Mouse (Mus musculus): ENCODE measurements around the gene Plch2.

- TF ChIP-seq NELFE (IDR thresholded peaks at IDR 0.05; ENCODE audit: low read depth, low read length) (no peak), ZMIZ1 (IDR thresholded peaks at IDR 0.05; ENCODE audit: low read depth, low read length) (no peak), CTCF (IDR thresholded peaks at IDR 0.05 in 2 of 3, conservative IDR thresholded peaks at IDR 0.05 in 1 of 3; ENCODE audit: control insufficient read depth in 1 of 3, insufficient read depth in 1 of 3, low read depth in 2 of 3, low read length in 3 of 3, poor library complexity in 1 of 3, severe bottlenecking in 1 of 3) (peak; percentile 41 to 70 (median 62); a peak in 5 of 6 replicates), MAX (IDR thresholded peaks at IDR 0.05; ENCODE audit: low read length) (no peak), EP300 (IDR thresholded peaks at IDR 0.05; ENCODE audit: low read depth in 1 of 2, low read length in 2 of 2) (no peak), POLR2A (IDR thresholded peaks at IDR 0.05; ENCODE audit: control insufficient read depth in 1 of 2, insufficient read depth in 1 of 2, low read depth in 1 of 2, low read length in 2 of 2, poor library complexity in 1 of 2) (0 out of 4 replicates have a peak, but pooled peaks of 1 of the 2 experiments have one; percentile 20), CHD1 (IDR thresholded peaks at IDR 0.05; ENCODE audit: low read depth, low read length) (no peak), POLR2AphosphoS2 (IDR thresholded peaks at IDR 0.05; ENCODE audit: low read length) (no peak; the same call in 1 of the 2 replicates), CHD2 (IDR thresholded peaks at IDR 0.05; ENCODE audit: low read length) (no peak), SIN3A (IDR thresholded peaks at IDR 0.05; ENCODE audit: low read length) (no peak), RCOR1 (IDR thresholded peaks at IDR 0.05; ENCODE audit: low read depth, low read length) (no peak)
Observed at GRCm38 (mm10) chr4:154981530-154981929, 75.1 kb downstream of the Plch2 start.
